Mouse (Mus musculus) embryonic fibroblast, embryonic 13.5 days (primary cell): ENCODE data around the gene Prkx.

Source experiments
- CTCF ChIP-seq: IDR thresholded peaks from 2 replicates; pipeline ENCODE4 v1.5.1; 2011; ENCODE audit warnings: mild to moderate bottlenecking, control low read depth, low read length, moderate library complexity, borderline replicate concordance; ENCODE audit not compliant: insufficient read depth
- POLR2A ChIP-seq: IDR thresholded peaks from 2 replicates; pipeline ENCODE4 v1.6.1; 2011; ENCODE audit warnings: low read depth, mild to moderate bottlenecking, control low read depth, low read length, moderate library complexity

DNA sequence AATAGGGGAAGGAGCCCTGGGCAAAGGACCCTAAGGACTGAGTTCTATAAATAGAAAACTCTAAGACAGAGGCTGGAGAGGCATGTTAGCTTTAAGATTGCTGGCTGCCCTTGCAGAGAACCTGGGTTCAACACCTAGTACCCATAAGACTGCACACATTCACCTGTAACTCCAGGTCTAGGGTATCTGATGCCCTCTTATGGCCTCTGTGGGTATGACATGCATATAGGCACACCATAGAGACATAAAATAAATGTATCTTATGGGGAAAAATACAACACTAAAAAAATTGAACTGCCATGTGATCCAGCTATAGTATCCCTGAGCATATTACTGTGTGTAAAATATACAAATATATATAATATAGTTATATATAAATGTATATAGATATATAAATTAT, 18.3 kb downstream of the Prkx start:
- TF ChIP-seq CTCF, result no peak
- no peak for TF ChIP-seq POLR2A
